Mouse (Mus musculus): ENCODE data around the gene Grm8.

The Grm8 gene

DNA sequence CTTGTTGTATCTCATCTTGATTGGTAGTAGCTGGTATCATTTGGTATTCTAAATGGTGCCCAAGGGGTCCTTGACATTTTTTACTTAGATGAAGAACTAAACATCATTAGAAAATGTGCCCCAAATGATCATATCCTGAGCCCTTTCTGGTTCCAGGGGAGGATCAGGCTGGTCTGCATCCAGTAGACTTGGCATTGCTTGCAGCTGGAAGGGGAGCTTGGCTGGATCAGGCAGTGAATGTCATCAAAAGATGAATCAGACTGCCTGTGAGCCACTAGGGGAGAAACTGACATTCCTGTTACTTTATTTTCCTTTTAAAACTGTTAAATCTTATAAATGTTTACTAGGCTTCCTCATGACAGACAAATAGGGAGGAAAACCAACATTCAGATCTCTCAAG lies 894.6 kb downstream of the Grm8 start:
- DNase-seq (ENCODE audit: low read depth): no peak

GRCm38 (mm10) chr6:27239968-27240367 lies 895.0 kb downstream of the Grm8 start:
- no peak for DNase-seq (ENCODE audit: low read depth)
